Mouse (Mus musculus): ENCODE data around the gene Chkb.

DNA sequence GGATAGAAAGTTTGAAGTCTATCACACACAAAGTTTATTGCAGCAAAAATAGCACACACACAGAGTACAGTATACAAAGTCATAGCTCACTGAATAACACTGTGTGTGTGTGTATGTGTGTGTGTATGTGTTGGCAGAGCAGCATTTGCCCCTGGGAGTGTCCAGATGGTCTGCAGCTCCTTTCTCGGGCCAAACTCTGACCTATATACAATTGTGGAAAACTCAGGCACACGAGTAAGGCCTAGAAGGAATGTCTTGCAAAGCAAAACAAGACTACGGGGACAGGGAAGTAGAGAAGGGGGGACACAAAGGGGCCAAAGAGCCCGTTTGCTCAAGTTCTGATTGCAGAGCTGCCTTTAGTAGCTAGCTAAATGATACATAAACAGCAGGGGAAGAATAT lies 3.2 kb upstream of the Chkb start:
- no peak for TF ChIP-seq POLR2A (IDR thresholded peaks at IDR 0.05; ENCODE audit: insufficient read depth, low read depth, low read length)
- TF ChIP-seq CTCF (IDR thresholded peaks at IDR 0.05; ENCODE audit: insufficient read depth, low read depth, low read length) = no peak

Measured in olfactory bulb, adult 2 months (tissue).